12 mouse cellular contexts compared by ENCODE assay signal in the genomic region with DNA sequence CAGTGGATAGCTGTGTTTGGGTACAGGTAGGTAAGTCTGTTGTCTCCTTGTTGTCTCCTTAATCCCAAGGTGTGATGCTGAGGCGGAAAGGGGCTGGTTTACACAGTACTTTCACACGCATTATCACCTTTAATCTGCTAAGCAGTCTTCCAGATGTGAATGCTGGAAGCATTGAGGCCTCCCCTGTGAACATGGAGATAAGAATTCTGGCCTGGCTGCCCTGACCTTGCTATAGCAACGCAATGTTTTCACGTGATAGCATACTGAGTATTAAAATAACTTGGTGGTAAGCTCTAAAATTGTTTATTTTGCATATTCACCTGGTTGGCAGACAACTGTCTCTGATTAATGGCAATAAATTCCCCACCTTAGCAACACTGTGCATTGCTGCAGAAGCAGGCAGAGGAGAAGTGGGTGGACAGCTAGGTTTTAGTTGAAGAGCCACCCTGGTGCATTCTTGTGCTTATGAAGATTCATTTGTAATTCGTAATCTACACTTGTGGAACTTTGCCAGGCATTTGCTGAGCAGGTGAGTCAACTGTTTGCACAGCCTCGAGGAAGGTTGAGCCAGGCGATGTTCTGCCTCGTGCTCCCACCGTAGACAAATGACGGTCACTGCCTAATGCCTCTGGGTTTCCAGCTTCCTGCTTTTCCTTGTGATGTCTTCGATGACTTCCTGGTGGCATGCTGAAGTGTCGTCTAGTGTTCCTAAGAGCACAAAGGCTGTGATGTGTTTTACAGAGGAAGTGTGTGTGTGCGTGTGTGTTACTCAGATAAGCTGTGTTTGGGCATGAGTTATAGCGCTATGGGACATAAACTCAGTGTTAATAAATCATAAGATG. TPM values are rescaled to one million over a fixed set of nuclear protein-coding genes. Genes with fewer than 3 reads are reported as not detected.
DNase-seq lines count a peak whose midpoint lies in the region; ATAC-seq and TF ChIP-seq lines count a peak whose summit lies in the region.
"Had no signal": no experiment of that assay in that cellular context is flagged by ENCODE, and none has a peak within 500 bp of the region (broad histone marks: within the 10 kb centered on the region; RNA-seq: fewer than 3 reads in every experiment).

No protein-coding gene starts in this region.

- intact Hi-C loops in heart, adult 2 months (cut with DNase I), result no loop called here

- H3K27me3 ChIP-seq in heart, adult 2 months (ENCODE audit: control insufficient read depth, insufficient read depth, low read length), result no peaks in the 10 kb centered on the region
- H3K27me3 ChIP-seq in lung, embryonic 16.5 days (ENCODE audit: control insufficient read depth, insufficient read depth, low read depth, low read length), result no peaks in the 10 kb centered on the region
- no peaks in the 10 kb centered on the region for H3K27me3 ChIP-seq in forebrain, embryonic 11.5 days (ENCODE audit: control insufficient read depth, insufficient read depth, low read length)

- H3K27ac ChIP-seq in heart, adult 2 months, result no peak overlapping the region
- no peak overlapping the region for H3K27ac ChIP-seq in lung, embryonic 16.5 days (ENCODE audit: low read length)
- no peak overlapping the region for H3K27ac ChIP-seq in forebrain, embryonic 11.5 days (ENCODE audit: low read depth, low read length)
- H3K27ac ChIP-seq: hindbrain, postnatal 0 days had no signal

- peaks cover 5% of the 10 kb centered on the region for H3K4me1 ChIP-seq in heart, adult 2 months (ENCODE audit: control insufficient read depth, insufficient read depth, low read length)
- H3K4me1 ChIP-seq in lung, embryonic 16.5 days (replicated peaks; ENCODE audit: control insufficient read depth, insufficient read depth, low read length), result peaks cover 6% of the 10 kb centered on the region; the same call in 1 of the 2 replicates
- no peaks in the 10 kb centered on the region for H3K4me1 ChIP-seq in forebrain, embryonic 11.5 days (replicated peaks; ENCODE audit: control insufficient read depth, insufficient read depth, low read length)

- H3K4me2 ChIP-seq in lung, embryonic 16.5 days (ENCODE audit: low read depth, low read length), result no peak overlapping the region
- H3K4me2 ChIP-seq in forebrain, embryonic 11.5 days (ENCODE audit: low read depth, low read length, severe bottlenecking), result no peak overlapping the region

- no peak overlapping the region for H3K9ac ChIP-seq in heart, adult 2 months (ENCODE audit: low read depth, low read length)
- no peak overlapping the region for H3K9ac ChIP-seq in lung, embryonic 16.5 days (ENCODE audit: low read length)
- H3K9ac ChIP-seq in forebrain, embryonic 11.5 days (ENCODE audit: low read length), result no peak overlapping the region

- no peaks in the 10 kb centered on the region for H3K79me2 ChIP-seq in heart, adult 2 months (replicated peaks; ENCODE audit: control insufficient read depth, insufficient read depth, low read length)

- WGBS in heart, adult 2 months, result 51% methylated on average over 14 of the region's 14 CpGs
- WGBS in lung, embryonic 16.5 days, result 36% methylated on average over 14 of the region's 14 CpGs
- WGBS in forebrain, embryonic 11.5 days, result 91% methylated on average over 14 of the region's 14 CpGs

- no peaks in the 10 kb centered on the region for H3K9me3 ChIP-seq in lung, embryonic 16.5 days (ENCODE audit: control insufficient read depth, low read length)
- H3K9me3 ChIP-seq in forebrain, embryonic 11.5 days (ENCODE audit: control insufficient read depth, low read length), result no peaks in the 10 kb centered on the region

- peaks cover 3% of the 10 kb centered on the region; the same call in 1 of the 2 replicates for H3K36me3 ChIP-seq in heart, adult 2 months (ENCODE audit: control insufficient read depth, insufficient read depth, low read length)
- H3K36me3 ChIP-seq in lung, embryonic 16.5 days (ENCODE audit: control insufficient read depth, insufficient read depth, low read length), result no peaks in the 10 kb centered on the region
- H3K36me3 ChIP-seq in forebrain, embryonic 11.5 days (ENCODE audit: control insufficient read depth, insufficient read depth, low read length), result no peaks in the 10 kb centered on the region

- ATAC-seq in lung, embryonic 16.5 days (ENCODE audit: low read depth), result peak; percentile 72
- ATAC-seq in forebrain, embryonic 11.5 days (replicated peaks; ENCODE audit: low FRiP score), result no peak
- ATAC-seq: hindbrain, postnatal 0 days had no signal

- no peak for TF ChIP-seq EP300 in heart, adult 2 months (IDR thresholded peaks at IDR 0.05; ENCODE audit: insufficient read depth, low read depth, low read length)

- no peak overlapping the region for H3K4me3 ChIP-seq in heart, adult 2 months
- no peak overlapping the region for H3K4me3 ChIP-seq in lung, embryonic 16.5 days (ENCODE audit: low read length)
- H3K4me3 ChIP-seq in forebrain, embryonic 11.5 days (ENCODE audit: low read depth, low read length), result no peak overlapping the region
- H3K4me3 ChIP-seq: myocyte had no signal

- DNase-seq in heart, adult 11 months, result peak; percentile 86
- DNase-seq in heart, adult 2 months, result no peak
- DNase-seq in 3T3-L1 (ENCODE audit: low read depth, low spot score), result peak; percentile 5
- peak; percentile 8 for DNase-seq in fat pad, adult 2 months (ENCODE audit: extremely low read depth, low read depth, low spot score)
- no peak for DNase-seq in forebrain, embryonic 11.5 days (ENCODE audit: low spot score)
- no peak for DNase-seq in layer of hippocampus, postnatal 25 days (ENCODE audit: extremely low spot score in 1 of 2, low spot score in 1 of 2)
- DNase-seq in layer of hippocampus, postnatal 14 days (ENCODE audit: low spot score in 2 of 2), result no peak
- DNase-seq: cerebellum, adult 11-12 months; left cerebral cortex, postnatal 4 days had no signal

- TF ChIP-seq POLR2A in heart, adult 2 months (IDR thresholded peaks at IDR 0.05; ENCODE audit: insufficient read depth, low read depth, low read length), result no peak

- TF ChIP-seq CTCF in heart, adult 2 months (IDR thresholded peaks at IDR 0.05), result no peak

RNA-seq across cellular contexts. Expression of a gene that starts 31.6 kb away (rescaled TPM):
- total RNA-seq in heart, adult 2 months (2021), result 1 to 10 TPM; 3.5 to 3.7 TPM
- 1.7 and 4.7 TPM in 2 replicates for polyA plus RNA-seq in heart, adult 2 months (2012; rRNA removed)
- 4.9 and 5.1 TPM in 2 replicates for polyA plus RNA-seq in lung, embryonic 16.5 days (2015; fragmentation: Nextera tagmentation; extraction: Ambion mirVana)
- polyA plus RNA-seq in forebrain, embryonic 11.5 days (2014; fragmentation: Nextera tagmentation; extraction: Ambion mirVana), result 1.5 and 1.6 TPM in 2 replicates
- total RNA-seq in layer of hippocampus, postnatal 25 days (2021), result 1 to 10 TPM; 6.3 to 10.0 TPM
- 1 to 10 TPM; 8.5 to 8.9 TPM for total RNA-seq in layer of hippocampus, postnatal 14 days (2021)

Comparison
In these comparisons a context has a peak if more than half of its experiments do, and no peak if none do; other contexts are left out.
1. DNase-seq: peak in heart, adult 11 months (single experiment), 3T3-L1 (single experiment) and fat pad, adult 2 months (single experiment); none in heart, adult 2 months (0 of 2), forebrain, embryonic 11.5 days (single experiment), layer of hippocampus, postnatal 25 days (0 of 2) and layer of hippocampus, postnatal 14 days (0 of 2).